Mouse (Mus musculus): ENCODE results near the gene Frmd5.

GRCm38 (mm10) chr2:121826189-121826588, 19.3 kb upstream of the Frmd5 start:
- no peak for TF ChIP-seq CTCF (IDR thresholded peaks at IDR 0.05; ENCODE audit: borderline replicate concordance, control insufficient read depth, extremely low read depth, insufficient read depth, low read length, poor library complexity)
- TF ChIP-seq POLR2A (IDR thresholded peaks at IDR 0.05; ENCODE audit: control insufficient read depth, extremely low read depth, insufficient read depth, low read length, poor library complexity), result no peak

Measured in thymus, adult 2 months (tissue).